Comparison of ENCODE assay signal across 8 mouse cellular contexts in the genomic region with DNA sequence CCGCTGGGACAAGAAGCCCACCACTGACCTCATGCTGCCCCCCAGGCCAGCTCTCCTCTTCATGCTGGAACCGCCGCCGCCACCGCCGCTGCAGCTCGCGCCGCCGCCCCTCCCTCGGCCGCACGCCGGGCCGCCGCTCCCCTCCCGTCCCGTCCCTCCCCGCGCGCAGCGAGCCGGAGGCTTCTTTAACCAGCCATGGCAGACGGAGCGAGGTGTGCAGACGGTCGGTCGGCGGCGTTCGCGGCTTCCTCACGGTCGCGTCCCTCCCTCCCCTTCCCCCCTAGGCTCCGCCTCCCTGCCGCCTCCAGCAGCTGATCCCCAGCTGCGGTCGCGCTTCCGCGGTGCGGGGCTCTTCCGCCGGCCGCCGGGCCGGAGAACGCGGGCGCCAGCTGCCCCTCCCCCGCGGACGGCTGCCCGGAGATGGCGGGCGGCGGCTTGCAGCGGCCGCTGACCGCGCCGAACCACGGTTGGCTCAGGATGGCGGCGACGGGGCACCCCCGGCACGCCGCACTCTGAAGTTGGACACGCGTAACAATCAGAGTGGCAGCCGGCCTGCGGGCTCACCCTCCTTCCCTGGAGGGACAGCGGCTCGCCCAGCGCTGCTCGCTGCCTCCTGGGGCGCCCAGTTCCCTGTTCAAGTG. TPM values are rescaled to one million over a fixed set of nuclear protein-coding genes. Genes with fewer than 3 reads are reported as not detected.
DNase-seq lines count a peak whose midpoint lies in the region; ATAC-seq and TF ChIP-seq lines count a peak whose summit lies in the region.

A gene (minus strand): TSS at position 266 of the 641 bp plus-strand sequence.

- H3K27me3 ChIP-seq in hindbrain, embryonic 11.5 days (ENCODE audit: control insufficient read depth, insufficient read depth, low read length), result no peaks in the 10 kb centered on the region
- no peaks in the 10 kb centered on the region for H3K27me3 ChIP-seq in lung, postnatal 0 days (replicated peaks; ENCODE audit: insufficient read depth, low read length)

- H3K9me3 ChIP-seq in hindbrain, embryonic 11.5 days (ENCODE audit: control insufficient read depth, low read length), result no peaks in the 10 kb centered on the region
- H3K9me3 ChIP-seq in lung, postnatal 0 days (ENCODE audit: low read length), result no peaks in the 10 kb centered on the region

- H3K4me3 ChIP-seq in hindbrain, embryonic 11.5 days (ENCODE audit: low read depth, low read length), result peak within 1 kb of the TSS; percentile 91
- H3K4me3 ChIP-seq in lung, postnatal 0 days (ENCODE audit: low read depth, low read length), result peak within 1 kb of the TSS; percentile 91

- peak within 1 kb of the TSS; percentile 66 for H3K4me2 ChIP-seq in hindbrain, embryonic 11.5 days (replicated peaks; ENCODE audit: low read depth, low read length)
- peak within 1 kb of the TSS; percentile 83 for H3K4me2 ChIP-seq in lung, postnatal 0 days (replicated peaks; ENCODE audit: low read depth, low read length)

- ATAC-seq in hindbrain, embryonic 11.5 days (ENCODE audit: low FRiP score), result peak; percentile 88
- ATAC-seq in lung, postnatal 0 days, result peak; percentile 72

- no peaks in the 10 kb centered on the region for H3K36me3 ChIP-seq in hindbrain, embryonic 11.5 days (ENCODE audit: control insufficient read depth, insufficient read depth, low read length)
- H3K36me3 ChIP-seq in lung, postnatal 0 days (ENCODE audit: insufficient read depth, low read length), result no peaks in the 10 kb centered on the region

- peak within 1 kb of the TSS; percentile 93 for H3K9ac ChIP-seq in hindbrain, embryonic 11.5 days (ENCODE audit: low read depth, low read length)
- H3K9ac ChIP-seq in lung, postnatal 0 days (replicated peaks; ENCODE audit: low read depth), result peak within 1 kb of the TSS; percentile 88

- peak; percentile 87 for DNase-seq in NIH3T3 (ENCODE audit: low read depth)
- peak; percentile 86 to 90 for DNase-seq in cerebellum, postnatal 10 days
- DNase-seq in frontal cortex, postnatal 10 days (ENCODE audit: low spot score in 2 of 2), result peak; percentile 44 to 75
- peak; percentile 87 for DNase-seq in hindbrain, embryonic 11.5 days (ENCODE audit: low spot score)
- peak; percentile 68 to 79 for DNase-seq in layer of hippocampus, postnatal 10 days (ENCODE audit: low spot score in 2 of 2)
- peak; percentile 88 for DNase-seq in lung, postnatal 0 days (ENCODE audit: low spot score)
- peak; percentile 57 for DNase-seq in ovary, postnatal 14 days (ENCODE audit: low spot score)
- DNase-seq in thymus, postnatal 10 days (ENCODE audit: low spot score in 2 of 2), result peak; percentile 71 to 78

- H3K4me1 ChIP-seq in hindbrain, embryonic 11.5 days (replicated peaks; ENCODE audit: control insufficient read depth, insufficient read depth, low read length), result 0 out of 2 replicates have a peak, but pooled peaks cover 3% of the 10 kb centered on the region
- H3K4me1 ChIP-seq in lung, postnatal 0 days (ENCODE audit: insufficient read depth, low read depth, low read length), result peaks cover 5% of the 10 kb centered on the region; the same call in 1 of the 2 replicates

- no peak; the same call in 1 of the 2 replicates for TF ChIP-seq CTCF in lung, postnatal 0 days (IDR thresholded peaks at IDR 0.05)

- peak within 1 kb of the TSS; percentile 98 for H3K27ac ChIP-seq in hindbrain, embryonic 11.5 days (ENCODE audit: low read depth, low read length)
- peak within 1 kb of the TSS; percentile 97 for H3K27ac ChIP-seq in lung, postnatal 0 days (ENCODE audit: low read length)

- TF ChIP-seq EP300 in lung, postnatal 0 days (IDR thresholded peaks at IDR 0.05), result no peak

- under 1% methylated on average over 40 of the region's 79 CpGs for WGBS in hindbrain, embryonic 11.5 days
- WGBS in lung, postnatal 0 days, result 2% methylated on average over 55 of the region's 79 CpGs

RNA-seq across cellular contexts. Expression of the gene that starts here (rescaled TPM):
- 14.5 and 15.1 TPM in 2 replicates for polyA plus RNA-seq in hindbrain, embryonic 11.5 days (2014; fragmentation: Nextera tagmentation; extraction: Ambion mirVana)
- total RNA-seq in layer of hippocampus, postnatal 10 days (2021), result 10 to 100 TPM; 64.6 to 67.3 TPM
- 7.7 and 8.3 TPM in 2 replicates for polyA plus RNA-seq in lung, postnatal 0 days (2015; fragmentation: Nextera tagmentation; extraction: Ambion mirVana)

Comparison
In these comparisons a context has a peak if more than half of its experiments do, and no peak if none do; other contexts are left out.
1. Peak in every context shown above with its lines: DNase-seq, ATAC-seq, H3K4me3 ChIP-seq and H3K27ac ChIP-seq.